23 mouse cellular contexts compared by ENCODE assay signal in genomic region chr10:128004918-128005317, GRCm38 (mm10). TPM values are rescaled to one million over a fixed set of nuclear protein-coding genes. Genes with fewer than 3 reads are reported as not detected.
"Had no signal": no experiment of that assay in that cellular context is flagged by ENCODE, and none has a peak within 500 bp of the region (broad histone marks: within the 10 kb centered on the region; RNA-seq: fewer than 3 reads in every experiment).

No protein-coding gene starts in this region.

- DNase-seq: kidney, adult 18-20 months; kidney, postnatal 10 days; kidney, postnatal 4 days; left cerebral cortex, postnatal 4 days; liver, embryonic 13.5 days; lung, adult 18-20 months; lung, postnatal 36 days; right cerebral cortex, adult 18-20 months; right cerebral cortex, postnatal 25 days; thymus, adult 2 months had no signal

- H3K4me1 ChIP-seq: limb, embryonic 13.5 days; liver, embryonic 13.5 days; midbrain, embryonic 13.5 days; neural tube, embryonic 15.5 days had no signal

- H3K9ac ChIP-seq: limb, embryonic 13.5 days; liver, embryonic 13.5 days; midbrain, embryonic 13.5 days; neural tube, embryonic 15.5 days had no signal

- H3K4me3 ChIP-seq: layer of hippocampus, adult 2 months; limb, embryonic 13.5 days; liver, embryonic 13.5 days; midbrain, embryonic 13.5 days; myocyte; neural tube, embryonic 15.5 days had no signal

- H3K27me3 ChIP-seq: limb, embryonic 13.5 days; liver, embryonic 13.5 days; midbrain, embryonic 13.5 days; neural tube, embryonic 15.5 days had no signal

- H3K27ac ChIP-seq: layer of hippocampus, adult 2 months; limb, embryonic 13.5 days; liver, embryonic 13.5 days; midbrain, embryonic 13.5 days; neural tube, embryonic 15.5 days had no signal

- H3K36me3 ChIP-seq: limb, embryonic 13.5 days; liver, embryonic 13.5 days; midbrain, embryonic 13.5 days; neural tube, embryonic 15.5 days had no signal

RNA-seq across cellular contexts. Expression of gene Hsd17b6, which starts 2.5 kb away (rescaled TPM):
- total RNA-seq: layer of hippocampus, adult 2 months; layer of hippocampus, postnatal 10 days; left cerebral cortex, adult 18-20 months; left cerebral cortex, postnatal 10 days; left cerebral cortex, postnatal 4 days; megakaryocyte progenitor cell, adult 5-6 weeks had no signal
- polyA plus RNA-seq: kidney, embryonic 14.5 days; limb, embryonic 13.5 days; liver, embryonic 13.5 days; lung, embryonic 16.5 days; midbrain, embryonic 13.5 days; myocyte; neural tube, embryonic 11.5 days; neural tube, embryonic 15.5 days; testis, adult 2 months had no signal
